Mouse (Mus musculus) T-cell, adult 2 months (primary cell): ENCODE results near the gene Ssr1.

Experiments
- DNase-seq: peaks from one replicate; pipeline ENCODE4 v3.0.0; 2022; ENCODE audit warnings: low spot score

Ssr1 gene

GRCm38 (mm10) chr13:37980346-37980745 lies 13.7 kb downstream of the Ssr1 start:
- DNase-seq: no peak

GRCm38 (mm10) chr13:37979506-37979905 lies 14.5 kb downstream of the Ssr1 start:
- no peak for DNase-seq

GRCm38 (mm10) chr13:37974731-37975130 lies 19.3 kb downstream of the Ssr1 start:
- no peak for DNase-seq

- DNase-seq: no peak
Measured at GRCm38 (mm10) chr13:37974036-37974435, 20.0 kb downstream of the Ssr1 start.

- no peak for DNase-seq
Measured at GRCm38 (mm10) chr13:37970887-37971530, 23.0 kb downstream of the Ssr1 start.

- no peak for DNase-seq
Measured at GRCm38 (mm10) chr13:37969988-37970387, 24.0 kb downstream of the Ssr1 start.

GRCm38 (mm10) chr13:37969337-37969736 lies 24.7 kb downstream of the Ssr1 start:
- peak; percentile 75 for DNase-seq

GRCm38 (mm10) chr13:37967565-37967964 lies 26.5 kb downstream of the Ssr1 start:
- DNase-seq: no peak

GRCm38 (mm10) chr13:37967052-37967437 lies 27.0 kb downstream of the Ssr1 start:
- no peak for DNase-seq

GRCm38 (mm10) chr13:37966256-37967051 lies 27.6 kb downstream of the Ssr1 start:
- no peak for DNase-seq

GRCm38 (mm10) chr13:37965126-37965914 lies 28.7 kb downstream of the Ssr1 start:
- no peak for DNase-seq

- DNase-seq: no peak
Measured at GRCm38 (mm10) chr13:37964128-37965087, 29.6 kb downstream of the Ssr1 start.

GRCm38 (mm10) chr13:37963354-37964007 lies 30.5 kb downstream of the Ssr1 start:
- peak; percentile 61 for DNase-seq

- no peak for DNase-seq
Measured at GRCm38 (mm10) chr13:37962541-37962940, 31.5 kb downstream of the Ssr1 start.

- DNase-seq: no peak
Measured at GRCm38 (mm10) chr13:37959936-37960335, 34.1 kb downstream of the Ssr1 start.

GRCm38 (mm10) chr13:37959239-37959907 lies 34.6 kb downstream of the Ssr1 start:
- no peak for DNase-seq

GRCm38 (mm10) chr13:37958498-37959238 lies 35.3 kb downstream of the Ssr1 start:
- no peak for DNase-seq

GRCm38 (mm10) chr13:37954318-37954717 lies 39.7 kb downstream of the Ssr1 start:
- no peak for DNase-seq

- DNase-seq: no peak
Measured at GRCm38 (mm10) chr13:37952981-37953380, 41.0 kb downstream of the Ssr1 start.

GRCm38 (mm10) chr13:37946734-37947133 lies 47.3 kb downstream of the Ssr1 start:
- DNase-seq: peak; percentile 47
